Mouse (Mus musculus) T-cell, adult 66 days (primary cell): ENCODE data around the gene Cers5. TPM values are rescaled to one million over a fixed set of nuclear protein-coding genes. Genes with fewer than 3 reads are reported as not detected.

Experiments
- total RNA-seq, 2 experiments: library from RNA; stranded (reverse); gene quantifications; 3 replicates in 1 of 2; 4 replicates in 1 of 2; pipeline ENCODE4 v1.2.4; 2023

The Cers5 gene
- total RNA-seq: 10 to 100 TPM; 62.3 to 65.5 TPM

GRCm38 (mm10) chr15:99772881-99772924 lies at the start of gene Cers5:
Gene Cers5, minus strand, starts transcription at chr15:99772885.

GRCm38 (mm10) chr15:99725341-99726155 lies 47.1 kb downstream of the Cers5 start, which contains the start of gene Cox14:
Gene Cox14, plus strand, starts transcription at chr15:99725618.

GRCm38 (mm10) chr15:99717386-99718334 lies 55.0 kb downstream of the Cers5 start, which contains the start of gene Gpd1:
Gene Gpd1, plus strand, starts transcription at chr15:99717515.

GRCm38 (mm10) chr15:99705440-99706048 lies 67.1 kb downstream of the Cers5 start, which contains the start of gene Gm17349:
Gene Gm17349, minus strand, starts transcription at chr15:99705490.

GRCm38 (mm10) chr15:99701999-99702900 lies 70.4 kb downstream of the Cers5 start, which contains the start of gene Smarcd1:
Gene Smarcd1, plus strand, starts transcription at chr15:99702129.

Other genes starting within 250 kb of the Cers5 start
- not detected for gene Faim2, start 244.7 kb downstream of the Cers5 start, total RNA-seq
- gene Aqp2, start 193.8 kb downstream of the Cers5 start, total RNA-seq: not detected
- gene Aqp5, start 182.1 kb downstream of the Cers5 start, total RNA-seq: not detected
- gene Aqp6, start 171.5 kb downstream of the Cers5 start, total RNA-seq: not detected
- 10 to 100 TPM; 31.1 to 51.2 TPM for gene Racgap1, start 121.2 kb downstream of the Cers5 start, total RNA-seq
- not detected for gene Asic1, start 102.5 kb downstream of the Cers5 start, total RNA-seq
- gene Smarcd1, start 70.8 kb downstream of the Cers5 start, total RNA-seq: 10 to 100 TPM; 59.8 to 68.1 TPM
- 1 to 10 TPM in 1 of 2 experiments, not detected in 1; 4.3 TPM for gene Gm17349, start 67.4 kb downstream of the Cers5 start, total RNA-seq
- 1 to 10 TPM in 1 of 2 experiments, under 1 TPM in 1; 0.50 to 1.5 TPM for gene Gpd1, start 55.4 kb downstream of the Cers5 start, total RNA-seq
- 10 to 100 TPM; 53.5 to 54.2 TPM for gene Cox14, start 47.3 kb downstream of the Cers5 start, total RNA-seq
- gene Lima1, start 102.6 kb upstream of the Cers5 start, total RNA-seq: 1 to 10 TPM in 1 of 2 experiments, under 1 TPM in 1; 0.36 to 1.2 TPM
- not detected for gene Fam186a, start 194.2 kb upstream of the Cers5 start, total RNA-seq
- 10 to 100 TPM; 57.2 to 59.9 TPM for gene Larp4, start 197.2 kb upstream of the Cers5 start, total RNA-seq